Mouse (Mus musculus) heart, postnatal 25 days (tissue): ENCODE data around the gene Zfp451. TPM values are rescaled to one million over a fixed set of nuclear protein-coding genes. Genes with fewer than 3 reads are reported as not detected.

Source experiments
- DNase-seq: peaks from one replicate; pipeline ENCODE4 v3.0.0; 2022; ENCODE audit warnings: low spot score
- intact Hi-C: fragments of 180-260 bp; cut with DNase I; formaldehyde crosslinking; loops from one replicate; pipeline ENCODE4 v1.15.1; 2025
- total RNA-seq, 2 experiments: library from RNA; stranded (reverse); gene quantifications; 2 replicates each; pipeline ENCODE4 v1.2.3; 2021

The Zfp451 gene
- total RNA-seq, 2 experiments from 2014 or later = 13.6 to 16.4 TPM

GRCm38 (mm10) chr1:33724516-33724915 lies 89.9 kb downstream of the Zfp451 start:
- DNase-seq = no peak
- intact Hi-C loops = no loop called here

GRCm38 (mm10) chr1:33721020-33721419 lies 93.4 kb downstream of the Zfp451 start:
- DNase-seq = no peak
- intact Hi-C loops = no loop called here

- intact Hi-C loops = no loop called here
- no peak for DNase-seq
These were observed 94.2 kb downstream of the Zfp451 start for GRCm38 (mm10) chr1:33720231-33720630.

- DNase-seq = peak; percentile 67
- intact Hi-C loops = no loop called here
These were observed 94.6 kb downstream of the Zfp451 start, which contains the start of gene Rab23 for GRCm38 (mm10) chr1:33719733-33720225. Gene Rab23 (plus strand): TSS chr1:33719887.

- intact Hi-C loops = no loop called here
These were observed 96.8 kb downstream of the Zfp451 start for GRCm38 (mm10) chr1:33717636-33718035.

GRCm38 (mm10) chr1:33714796-33715195 lies 99.6 kb downstream of the Zfp451 start:
- no peak for DNase-seq
- intact Hi-C loops = no loop called here

More at GRCm38 (mm10) chr1:33717636-33718035, 96.8 kb downstream of the Zfp451 start:
- DNase-seq = no peak

DNA sequence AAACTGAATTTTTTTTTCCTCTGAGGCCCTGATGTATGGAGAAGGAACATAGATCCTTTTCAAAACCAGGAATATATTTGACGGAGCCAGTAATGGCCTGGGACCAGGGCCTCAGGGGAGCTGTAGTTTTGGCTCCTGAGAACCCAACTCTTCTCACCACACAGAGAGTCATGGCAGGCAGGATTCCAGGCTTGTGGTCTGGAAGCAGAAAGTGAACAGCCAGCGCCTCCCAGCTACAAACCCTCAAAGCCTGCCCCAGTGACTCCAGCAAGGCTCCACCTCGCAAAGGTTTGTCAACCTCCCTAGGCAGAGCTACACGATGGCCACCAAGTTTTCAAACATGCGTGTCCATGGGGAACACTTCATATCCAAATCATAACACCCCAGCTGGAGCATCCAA lies 102.4 kb downstream of the Zfp451 start:
- DNase-seq = no peak
- intact Hi-C loops = no loop called here

Other genes with a start within 250 kb of the Zfp451 start
- 1 to 10 TPM; 2.3 to 2.5 TPM for gene Prim2, start 144.8 kb downstream of the Zfp451 start, total RNA-seq
- gene Rab23, start 94.7 kb downstream of the Zfp451 start, total RNA-seq = 1 to 10 TPM; 7.9 to 9.0 TPM
- gene Bag2, start 56.8 kb downstream of the Zfp451 start, total RNA-seq = 10 to 100 TPM; 30.1 to 34.9 TPM
- gene Bend6, start 93.2 kb upstream of the Zfp451 start, total RNA-seq = 1 to 10 TPM; 2.3 to 2.4 TPM
- gene Dst, start 93.6 kb upstream of the Zfp451 start, total RNA-seq = 100 to 1,000 TPM; 338 to 369 TPM